Mouse (Mus musculus) left cerebral cortex, adult 8-10 months (tissue): ENCODE results near the gene Fam117a. TPM values are rescaled to one million over a fixed set of nuclear protein-coding genes. Genes with fewer than 3 reads are reported as not detected.
A peak's percentile ranks its signal among the peaks of the same experiment; 100 is the strongest.

Experiments
- DNase-seq, 2 experiments: peaks; one replicate each; pipeline ENCODE4 v3.0.0; 2022; ENCODE audit warnings: low spot score in 2 of 2
- total RNA-seq, 4 experiments: library from RNA; stranded (reverse); gene quantifications; 2 replicates each; pipeline ENCODE4 v1.2.4; 2022

The Fam117a gene
- total RNA-seq, 4 experiments from 2014 or later: 5.6 to 9.0 (median 6.2) TPM

DNA sequence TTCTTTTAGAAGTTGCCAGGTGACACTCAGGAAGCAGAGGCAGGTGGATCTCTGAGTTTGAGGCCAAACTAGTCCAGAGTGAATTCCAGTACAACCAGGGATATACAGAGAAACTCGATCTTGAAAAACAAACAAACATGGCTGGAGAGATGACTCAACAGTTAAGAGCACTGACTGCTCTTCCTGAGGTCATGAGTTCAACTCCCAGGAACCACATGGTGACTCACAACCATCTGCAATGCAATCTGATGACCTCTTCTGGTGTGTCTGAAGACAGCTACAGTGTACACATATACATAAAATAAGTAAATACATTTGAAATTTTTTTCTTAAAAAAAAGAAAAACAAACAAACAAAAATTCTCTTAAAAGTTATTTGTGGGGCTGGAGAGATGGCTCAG is 6.2 kb upstream of the Fam117a start:
- no peak for DNase-seq

GRCm38 (mm10) chr11:95333209-95333608 is 3.6 kb upstream of the Fam117a start:
- no peak for DNase-seq

GRCm38 (mm10) chr11:95333805-95334204 is 3.0 kb upstream of the Fam117a start:
- no peak for DNase-seq

DNA sequence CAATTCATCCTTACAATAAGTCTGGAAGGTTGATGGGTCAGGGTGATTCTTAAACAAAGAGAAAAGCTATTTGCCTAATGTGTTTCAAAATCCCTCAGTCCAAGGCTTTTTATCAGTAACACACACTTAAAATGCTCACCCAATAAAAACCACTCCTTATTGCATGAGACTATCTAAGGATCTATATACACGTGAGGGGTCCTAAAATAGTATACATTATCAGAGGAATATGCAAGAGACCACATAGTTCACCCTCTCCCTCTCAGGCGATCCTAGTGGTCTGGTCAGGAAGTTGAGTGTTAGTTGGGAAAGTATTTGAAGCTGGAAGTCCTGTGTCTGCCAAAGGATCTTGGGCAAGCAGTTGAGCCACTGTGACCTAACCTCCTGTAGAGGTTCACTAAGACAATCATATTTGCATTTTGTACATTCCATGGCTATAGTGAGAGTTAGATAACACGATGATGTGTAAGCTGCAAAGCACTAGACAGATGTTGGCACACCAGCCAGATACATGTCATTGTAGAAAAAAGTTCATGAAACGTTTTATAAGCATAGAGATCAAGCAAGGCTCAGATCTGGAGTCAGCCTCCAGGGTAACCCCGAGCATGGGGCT is 2.3 kb upstream of the Fam117a start:
- DNase-seq: no peak

- peak in 1 of 2 experiments; percentile 32 for DNase-seq
Observed at GRCm38 (mm10) chr11:95337129-95337813, 453 bp downstream of the Fam117a start.

- no peak for DNase-seq
Observed at GRCm38 (mm10) chr11:95337846-95338342, 1.1 kb downstream of the Fam117a start.

- DNase-seq: no peak
Observed at GRCm38 (mm10) chr11:95339471-95340021, 2.7 kb downstream of the Fam117a start.

- DNase-seq: no peak
Observed at GRCm38 (mm10) chr11:95340259-95340658, 3.4 kb downstream of the Fam117a start.

DNA sequence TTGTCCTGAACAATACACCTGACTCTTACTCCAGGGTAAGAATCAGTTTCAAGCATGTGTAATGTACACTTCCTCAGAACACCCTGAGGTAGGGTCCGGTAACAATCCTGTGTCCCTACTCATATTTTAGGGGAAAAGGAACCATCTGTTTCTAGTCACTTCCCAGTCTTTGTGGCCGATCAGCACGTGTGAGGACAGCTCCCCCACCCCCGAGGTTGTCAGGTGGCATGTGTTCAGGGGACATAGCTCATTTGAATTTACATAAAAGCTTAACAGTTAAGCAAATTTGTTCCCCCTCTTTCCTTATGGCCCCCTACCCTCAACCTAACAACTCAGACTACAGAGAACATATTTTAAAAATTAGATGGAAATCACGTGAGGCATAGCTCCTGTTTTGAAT is 3.8 kb downstream of the Fam117a start:
- no peak for DNase-seq

GRCm38 (mm10) chr11:95343180-95343579 is 6.4 kb downstream of the Fam117a start:
- no peak for DNase-seq

GRCm38 (mm10) chr11:95344181-95344580 is 7.4 kb downstream of the Fam117a start:
- no peak for DNase-seq

DNA sequence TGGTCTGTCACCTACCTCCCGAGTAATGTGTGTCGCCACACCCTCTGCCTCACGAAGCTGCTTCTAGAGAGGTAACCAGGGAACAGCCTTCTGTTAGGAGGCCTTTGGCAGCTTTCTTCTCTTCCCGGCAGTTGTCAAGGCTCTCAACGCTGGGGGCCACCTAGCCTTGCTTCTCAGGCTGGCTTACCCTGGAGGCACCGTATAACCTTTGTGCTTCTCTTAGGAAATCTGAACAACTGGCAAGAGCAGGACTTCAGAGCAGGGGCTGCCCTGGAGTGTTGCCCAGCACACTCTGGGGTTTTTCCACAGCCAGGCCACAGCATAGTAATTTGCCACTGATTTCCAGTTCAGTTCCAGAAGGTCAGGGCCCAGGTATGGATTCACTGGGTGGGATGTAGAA is 13.5 kb downstream of the Fam117a start:
- DNase-seq: no peak

GRCm38 (mm10) chr11:95350960-95351359 is 14.1 kb downstream of the Fam117a start:
- DNase-seq: no peak

GRCm38 (mm10) chr11:95352686-95353085 is 15.9 kb downstream of the Fam117a start:
- no peak for DNase-seq

DNA sequence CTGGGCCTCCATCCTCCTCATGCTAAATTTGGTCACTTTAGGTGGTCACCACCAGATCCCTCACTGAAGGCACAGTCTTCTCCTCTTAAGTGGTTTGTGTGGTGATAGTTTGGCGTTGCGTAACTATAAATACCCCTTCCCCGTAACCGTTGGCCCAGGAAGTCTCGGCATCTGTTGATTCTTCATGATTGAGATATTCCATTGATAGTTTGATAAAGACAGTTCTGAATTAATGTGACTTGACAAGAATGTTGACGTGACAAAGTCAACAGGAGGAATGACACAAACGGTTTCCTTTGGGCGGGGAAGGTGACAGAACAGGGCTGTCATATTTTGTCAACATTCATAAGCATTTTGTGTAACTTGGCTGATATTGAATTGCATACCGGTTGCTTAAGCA is 16.4 kb downstream of the Fam117a start:
- DNase-seq: no peak

GRCm38 (mm10) chr11:95354228-95354944 is 17.6 kb downstream of the Fam117a start:
- DNase-seq: no peak

- no peak for DNase-seq
Observed at GRCm38 (mm10) chr11:95354945-95355660, 18.3 kb downstream of the Fam117a start.

- no peak for DNase-seq
Observed at GRCm38 (mm10) chr11:95355661-95356011, 18.8 kb downstream of the Fam117a start.

DNA sequence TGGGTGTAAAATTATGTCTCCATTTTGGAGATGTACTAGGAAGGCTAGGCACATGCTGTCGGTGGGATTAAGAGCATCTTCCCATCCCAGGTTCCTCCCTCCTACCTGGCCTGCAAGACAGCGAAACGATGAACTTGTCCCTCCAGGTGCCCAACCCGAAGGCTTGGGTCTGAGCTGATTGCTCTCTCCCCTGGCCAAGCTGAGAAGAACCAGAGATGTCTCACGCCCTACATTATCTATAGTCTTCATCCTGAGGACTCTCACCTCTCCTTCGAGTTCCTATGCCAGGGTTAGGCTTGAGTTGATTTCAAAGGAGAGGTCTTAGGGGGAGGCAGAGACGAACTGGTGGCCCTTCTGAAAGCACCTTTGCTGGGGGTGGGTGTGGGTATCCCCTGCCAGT is 19.2 kb downstream of the Fam117a start:
- no peak for DNase-seq

- DNase-seq: peak in 1 of 2 experiments; percentile 35
Observed at GRCm38 (mm10) chr11:95356469-95357273, 19.9 kb downstream of the Fam117a start.

DNA sequence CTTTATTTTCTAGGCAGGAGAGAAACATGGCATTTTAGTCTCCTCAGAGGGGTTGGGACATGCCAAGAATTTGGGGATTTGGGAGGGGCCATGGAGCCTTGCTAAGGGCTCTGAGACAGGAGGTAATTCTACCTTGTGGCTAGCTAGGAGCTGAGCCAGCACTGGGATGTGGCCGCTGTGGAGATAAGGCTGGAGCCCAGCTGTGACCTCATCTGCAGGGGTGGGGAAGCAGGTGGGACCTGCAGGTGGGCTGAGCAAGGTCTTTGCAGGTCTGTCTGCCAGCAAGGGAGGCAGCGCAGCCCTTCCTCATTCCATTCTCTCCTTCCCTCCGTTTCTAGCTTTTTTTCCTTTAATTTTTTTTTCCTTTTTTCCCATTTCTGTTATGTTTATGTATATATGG is 21.4 kb downstream of the Fam117a start:
- no peak for DNase-seq
